Mouse (Mus musculus) frontal cortex, adult 2 months (tissue): ENCODE measurements around the gene B4galt5. TPM values are rescaled to one million over a fixed set of nuclear protein-coding genes. Genes with fewer than 3 reads are reported as not detected.

Experiments
- DNase-seq, 2 experiments: peaks; one replicate each; pipeline ENCODE4 v3.0.0; 2022; ENCODE audit warnings: low spot score in 1 of 2; ENCODE audit errors: extremely low spot score in 1 of 2
- polyA plus RNA-seq: library from polyadenylated mRNA; depleted of rRNA; stranded (reverse); fragments of >200 nt; gene quantifications from 2 replicates; pipeline ENCODE4 v1.2.3, GENCODE M21; 2012; rRNA removed

B4galt5 gene
- polyA plus RNA-seq, 1 experiment: 37.8 TPM

GRCm38 (mm10) chr2:167261106-167261505, 87.9 kb downstream of the B4galt5 start:
- no peak for DNase-seq

GRCm38 (mm10) chr2:167257790-167258189, 91.2 kb downstream of the B4galt5 start:
- no peak for DNase-seq

GRCm38 (mm10) chr2:167254808-167255207, 94.2 kb downstream of the B4galt5 start:
- no peak for DNase-seq

GRCm38 (mm10) chr2:167254185-167254584, 94.8 kb downstream of the B4galt5 start:
- no peak for DNase-seq

GRCm38 (mm10) chr2:167253476-167253875, 95.5 kb downstream of the B4galt5 start:
- no peak for DNase-seq

GRCm38 (mm10) chr2:167252057-167252687, 96.8 kb downstream of the B4galt5 start:
- DNase-seq: no peak

GRCm38 (mm10) chr2:167250736-167251337, 98.1 kb downstream of the B4galt5 start:
- no peak for DNase-seq

- no peak for DNase-seq
Observed at GRCm38 (mm10) chr2:167250003-167250735, 98.8 kb downstream of the B4galt5 start.

- DNase-seq: no peak
Observed at GRCm38 (mm10) chr2:167249591-167249990, 99.4 kb downstream of the B4galt5 start.

Other genes starting within 250 kb of the B4galt5 start
- gene Kcnb1, start 159.0 kb downstream of the B4galt5 start, polyA plus RNA-seq: 58.2 and 58.9 TPM in 2 replicates
- gene Ptgis, start 108.6 kb downstream of the B4galt5 start, polyA plus RNA-seq: 1.7 and 2.0 TPM in 2 replicates
- gene Slc9a8, start 72.5 kb upstream of the B4galt5 start, polyA plus RNA-seq: 47.3 and 49.6 TPM in 2 replicates
- 104 and 107 TPM in 2 replicates for gene Rnf114, start 143.5 kb upstream of the B4galt5 start, polyA plus RNA-seq
- gene Spata2, start 143.7 kb upstream of the B4galt5 start, polyA plus RNA-seq: 53.1 and 58.6 TPM in 2 replicates
- 2.3 and 3.0 TPM in 2 replicates for gene Snai1, start 189.0 kb upstream of the B4galt5 start, polyA plus RNA-seq